Mouse (Mus musculus) forebrain, embryonic 11.5 days (tissue): ENCODE results near the gene Gm20388. TPM values are rescaled to one million over a fixed set of nuclear protein-coding genes. Genes with fewer than 3 reads are reported as not detected.

ENCODE experiments used
- ATAC-seq: fragments of 200-750 bp; cut with Nextera tagmentation; replicated peaks from 2 replicates; pipeline ENCODE4 v1.8.0; 2017; ENCODE audit warnings: moderate TSS enrichment; ENCODE audit not compliant: low FRiP score
- DNase-seq: peaks from one replicate; pipeline ENCODE4 v3.0.0-alpha.2; 2017; ENCODE audit warnings: low spot score
- H3K27ac ChIP-seq: fragments of 300-500 bp; sonication (generic); 2 replicates; pipeline ENCODE4 v1.5.1; 2014; ENCODE audit warnings: low read depth, low read length
- H3K27me3 ChIP-seq: fragments of 300-500 bp; sonication (generic); 2 replicates; pipeline ENCODE4 v1.6.1; 2014; ENCODE audit warnings: mild to moderate bottlenecking, low read length, mixed read lengths; ENCODE audit not compliant: control insufficient read depth, insufficient read depth
- H3K36me3 ChIP-seq: fragments of 300-500 bp; sonication (generic); 2 replicates; pipeline ENCODE4 v1.6.1; 2014; ENCODE audit warnings: mild to moderate bottlenecking, low read length, moderate library complexity, mixed read lengths; ENCODE audit not compliant: control insufficient read depth, insufficient read depth
- H3K4me1 ChIP-seq: fragments of 300-500 bp; sonication (generic); replicated peaks from 2 replicates; pipeline ENCODE4 v1.6.1; 2014; ENCODE audit warnings: low read length, mixed read lengths; ENCODE audit not compliant: control insufficient read depth, insufficient read depth
- H3K4me2 ChIP-seq: fragments of 300-500 bp; sonication (generic); 2 replicates; pipeline ENCODE4 v1.6.1; 2014; ENCODE audit warnings: low read depth, mild to moderate bottlenecking, low read length, moderate library complexity, mixed read lengths; ENCODE audit not compliant: severe bottlenecking
- H3K4me3 ChIP-seq: fragments of 300-500 bp; sonication (generic); 2 replicates; pipeline ENCODE4 v1.5.1; 2014; ENCODE audit warnings: low read depth, low read length
- H3K9ac ChIP-seq: fragments of 300-500 bp; sonication (generic); 2 replicates; pipeline ENCODE4 v1.6.1; 2014; ENCODE audit warnings: low read length
- H3K9me3 ChIP-seq: fragments of 300-500 bp; sonication (generic); 2 replicates; pipeline ENCODE4 v1.6.1; 2016; ENCODE audit warnings: low read length, mixed read lengths; ENCODE audit not compliant: control insufficient read depth
- whole genome bisulfite sequencing: fragments of 180-500 bp; shearing (Covaris S2); extraction: QIAGEN DNeasy Blood & Tissue Kit; methylation state at CpG from one replicate; pipeline ENCODE4 v1.1.7; 2014; 5-methylcytosine and 5-hydroxymethylcytosine counted together
- polyA plus RNA-seq: library from polyadenylated mRNA; unstranded; fragments of >200 nt; fragmentation: Nextera tagmentation; extraction: Ambion mirVana; gene quantifications from 2 replicates; pipeline ENCODE4 v1.2.1, GENCODE M21; 2014

Gm20388 gene
- polyA plus RNA-seq, 1 experiment from 2014 or later = not detected

- Histone ChIP-seq H3K4me3 (no peak overlapping the region), H3K36me3 (no peaks in the 10 kb centered on the region), H3K9me3 (no peaks in the 10 kb centered on the region), H3K4me2 (no peak overlapping the region), H3K27me3 (no peaks in the 10 kb centered on the region), H3K9ac (no peak overlapping the region), H3K4me1 (no peaks in the 10 kb centered on the region), H3K27ac (no peak overlapping the region)
- WGBS = 89% methylated on average over 14 of the region's 14 CpGs
- DNase-seq (no peak), ATAC-seq (no peak)
Measured at GRCm38 (mm10) chr8:120859881-120860280, 949.2 kb downstream of the Gm20388 start.

DNA sequence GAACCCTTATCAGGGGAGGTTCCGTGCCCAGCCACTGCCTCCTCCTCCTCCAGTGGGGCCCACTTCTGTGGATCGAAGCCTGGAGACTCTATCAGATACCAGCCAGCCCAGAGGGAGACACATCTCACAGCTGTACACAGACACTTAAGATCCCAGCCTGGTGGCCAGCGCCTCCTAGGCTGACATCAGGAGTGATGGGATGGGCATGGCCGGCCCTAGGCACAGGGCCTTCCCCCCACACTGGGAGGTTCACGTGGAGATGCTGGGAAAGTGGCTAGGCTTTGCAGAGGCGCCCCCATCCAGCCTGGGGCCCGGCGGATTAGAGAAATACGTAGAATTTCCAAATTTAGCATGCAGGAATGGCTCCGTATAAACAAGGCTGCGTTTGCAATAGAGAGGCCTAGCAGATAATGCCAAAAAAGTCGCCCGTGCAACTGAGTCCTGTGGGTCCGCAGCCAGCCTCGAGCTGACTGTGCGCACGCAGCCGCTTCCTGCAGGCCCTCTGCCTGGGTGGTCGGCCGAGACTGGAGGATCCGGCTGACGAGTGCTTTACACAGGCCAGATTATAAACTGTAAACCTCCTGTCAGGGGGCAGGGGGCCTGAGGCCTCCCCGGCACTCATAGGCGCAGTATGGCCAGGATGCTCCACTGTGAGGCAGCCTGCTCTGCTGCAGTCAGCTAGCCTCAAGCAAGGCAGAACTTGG, 949.9 kb downstream of the Gm20388 start:
- Histone ChIP-seq H3K9me3 (no peaks in the 10 kb centered on the region), H3K4me3 (no peak overlapping the region), H3K4me2 (no peak overlapping the region), H3K27me3 (no peaks in the 10 kb centered on the region), H3K27ac (no peak overlapping the region), H3K9ac (no peak overlapping the region), H3K4me1 (no peaks in the 10 kb centered on the region), H3K36me3 (no peaks in the 10 kb centered on the region)
- WGBS = 59% methylated on average over 24 of the region's 24 CpGs
- DNase-seq = no peak
- ATAC-seq = no peak

DNA sequence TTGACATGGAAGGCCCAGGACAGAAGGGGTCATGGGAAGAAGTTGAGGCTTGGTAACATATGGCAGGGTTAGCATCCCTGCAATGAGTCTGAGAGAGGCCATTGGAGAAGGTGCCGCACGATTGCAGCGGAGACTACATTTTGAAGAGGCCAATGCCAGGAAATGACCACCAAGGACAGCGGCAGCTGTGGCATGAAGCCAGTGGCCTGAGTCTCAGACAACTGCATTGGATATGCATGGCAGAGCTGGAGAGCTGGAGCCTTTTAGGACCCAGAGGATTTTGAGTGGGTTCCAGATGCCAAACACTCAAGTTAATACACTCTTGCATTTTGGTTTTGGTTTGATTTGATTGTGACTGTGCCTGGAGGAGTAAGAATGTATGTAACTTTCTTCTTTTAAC, 953.0 kb downstream of the Gm20388 start:
- no peak for DNase-seq
- Histone ChIP-seq H3K27me3 (no peaks in the 10 kb centered on the region), H3K36me3 (no peaks in the 10 kb centered on the region), H3K9ac (no peak overlapping the region), H3K27ac (no peak overlapping the region), H3K4me1 (no peaks in the 10 kb centered on the region), H3K4me2 (no peak overlapping the region), H3K4me3 (no peak overlapping the region), H3K9me3 (no peaks in the 10 kb centered on the region)
- no peak for ATAC-seq
- 90% methylated on average over 4 of the region's 4 CpGs for WGBS

- Histone ChIP-seq H3K4me3 (no peak overlapping the region), H3K4me2 (no peak overlapping the region), H3K36me3 (no peaks in the 10 kb centered on the region), H3K4me1 (no peaks in the 10 kb centered on the region), H3K9ac (no peak overlapping the region), H3K9me3 (no peaks in the 10 kb centered on the region), H3K27me3 (no peaks in the 10 kb centered on the region), H3K27ac (no peak overlapping the region)
- 83% methylated on average over 6 of the region's 6 CpGs for WGBS
- DNase-seq = no peak
- no peak for ATAC-seq
Measured at GRCm38 (mm10) chr8:120867386-120867785, 956.7 kb downstream of the Gm20388 start.

- H3K4me1 ChIP-seq = no peaks in the 10 kb centered on the region
- WGBS = 82% methylated on average over 6 of the region's 6 CpGs
Measured at GRCm38 (mm10) chr8:120872661-120873060, 962.0 kb downstream of the Gm20388 start.

DNA sequence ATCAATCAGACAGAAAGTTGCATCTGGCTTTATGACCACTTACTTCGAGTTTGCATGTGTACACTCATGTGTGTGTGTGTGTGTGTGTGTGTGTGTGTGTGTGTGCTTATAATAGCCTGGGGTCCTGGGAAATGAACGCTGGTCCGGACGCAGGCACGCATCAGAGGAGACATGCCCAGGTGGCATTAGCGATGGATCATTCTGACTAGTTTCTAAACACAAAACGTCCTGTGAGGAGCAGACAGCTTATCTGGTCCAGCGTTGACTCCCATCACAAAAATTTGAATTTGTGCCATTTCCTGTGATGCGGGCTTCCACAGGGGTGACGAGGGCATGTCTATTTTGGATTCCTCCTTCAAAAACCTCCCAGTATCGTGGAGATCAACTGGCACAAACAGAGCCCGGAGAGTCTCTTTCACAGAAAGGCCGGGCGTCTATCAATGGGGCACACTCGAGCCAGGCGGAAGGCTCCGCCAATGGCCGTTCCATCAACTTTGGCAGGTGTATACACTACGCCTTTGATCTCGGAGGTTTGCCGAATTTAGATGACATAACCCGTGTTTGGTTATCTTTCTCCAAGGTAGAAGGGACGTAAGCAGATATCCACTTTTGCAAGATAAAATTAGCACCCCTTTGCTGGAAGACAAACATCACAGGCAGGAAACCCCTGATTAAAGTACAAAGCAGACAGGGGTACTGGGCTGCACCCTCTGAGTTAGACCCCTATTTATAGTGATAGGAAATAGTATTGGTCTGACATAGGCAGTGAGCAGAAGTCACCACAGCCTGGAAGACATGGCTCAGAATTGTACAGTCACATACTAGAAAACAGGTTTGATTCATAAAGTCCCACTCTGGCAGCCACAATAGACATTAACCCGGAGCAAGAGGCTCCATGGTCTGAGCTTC, 965.6 kb downstream of the Gm20388 start:
- Histone ChIP-seq H3K4me1 (no peaks in the 10 kb centered on the region), H3K9ac (no peak overlapping the region), H3K4me2 (no peak overlapping the region), H3K36me3 (no peaks in the 10 kb centered on the region), H3K4me3 (no peak overlapping the region), H3K27me3 (peaks cover 7% of the 10 kb centered on the region), H3K9me3 (no peaks in the 10 kb centered on the region), H3K27ac (no peak overlapping the region)
- no peak for DNase-seq
- no peak for ATAC-seq
- 89% methylated on average over 24 of the region's 24 CpGs for WGBS

More at GRCm38 (mm10) chr8:120872661-120873060, 962.0 kb downstream of the Gm20388 start:
- DNase-seq (no peak), ATAC-seq (no peak)
- Histone ChIP-seq H3K27ac (no peak overlapping the region), H3K4me2 (no peak overlapping the region), H3K9me3 (no peaks in the 10 kb centered on the region), H3K9ac (no peak overlapping the region), H3K36me3 (no peaks in the 10 kb centered on the region), H3K4me3 (no peak overlapping the region), H3K27me3 (no peaks in the 10 kb centered on the region)

- DNase-seq (no peak), ATAC-seq (no peak)
- Histone ChIP-seq H3K36me3 (no peaks in the 10 kb centered on the region), H3K27me3 (peaks cover 15% of the 10 kb centered on the region), H3K4me3 (no peak overlapping the region), H3K4me2 (no peak overlapping the region), H3K9me3 (no peaks in the 10 kb centered on the region), H3K27ac (no peak overlapping the region), H3K9ac (no peak overlapping the region), H3K4me1 (no peaks in the 10 kb centered on the region)
- 86% methylated on average over 7 of the region's 7 CpGs for WGBS
Measured at GRCm38 (mm10) chr8:120877005-120877404, 966.4 kb downstream of the Gm20388 start.

DNA sequence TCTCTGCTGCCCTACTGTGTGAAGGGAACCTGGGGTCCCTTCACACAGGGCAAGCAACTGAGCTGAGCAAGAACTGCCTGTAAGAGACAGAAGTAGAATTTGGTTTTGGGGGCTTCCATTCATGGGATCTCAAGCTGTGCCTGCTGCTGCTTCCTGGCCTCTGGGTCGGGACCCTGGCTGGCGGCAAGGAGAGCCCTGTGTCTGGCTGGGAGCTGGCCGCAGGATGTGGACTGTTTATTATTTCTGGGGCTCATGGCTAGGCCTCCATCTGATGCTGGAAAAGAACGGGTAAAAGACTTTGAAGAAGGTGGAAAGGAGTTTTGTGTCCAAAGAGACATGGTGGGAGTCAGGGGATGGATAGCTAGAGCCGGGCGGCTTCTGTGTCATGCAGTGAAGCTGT, 969.3 kb downstream of the Gm20388 start:
- ATAC-seq = no peak
- H3K9ac ChIP-seq = no peak overlapping the region
- no peak overlapping the region for H3K4me3 ChIP-seq
- H3K9me3 ChIP-seq = no peaks in the 10 kb centered on the region
- no peak for DNase-seq
- 73% methylated on average over 6 of the region's 6 CpGs for WGBS
- no peak overlapping the region for H3K4me2 ChIP-seq
- H3K27ac ChIP-seq = no peak overlapping the region
- H3K27me3 ChIP-seq = peaks cover 42% of the 10 kb centered on the region
- peaks cover 5% of the 10 kb centered on the region for H3K4me1 ChIP-seq
- H3K36me3 ChIP-seq = no peaks in the 10 kb centered on the region
